Mouse (Mus musculus) erythroblast, embryonic 14.5 days (primary cell): ENCODE results near the gene Abca14. TPM values are rescaled to one million over a fixed set of nuclear protein-coding genes. Genes with fewer than 3 reads are reported as not detected.
"Not testable (repeated sequence)": the region's sequence is repeated elsewhere in the genome, so short reads cannot be mapped to it uniquely, and the experiment has no call there.

Source experiments
- H3K27me3 ChIP-seq: 2 replicates; pipeline ENCODE4 v1.6.1; 2012; ENCODE audit warnings: inconsistent platforms; ENCODE audit not compliant: control insufficient read depth
- H3K36me3 ChIP-seq: 2 replicates; pipeline ENCODE4 v1.6.1; 2012; ENCODE audit warnings: mild to moderate bottlenecking, inconsistent platforms; ENCODE audit not compliant: control insufficient read depth
- H3K4me1 ChIP-seq: 2 replicates; pipeline ENCODE4 v1.6.1; 2012; ENCODE audit warnings: inconsistent platforms; ENCODE audit not compliant: control insufficient read depth
- H3K4me3 ChIP-seq: replicated peaks from 2 replicates; pipeline ENCODE3; 2012; ENCODE audit warnings: moderate library complexity, mild to moderate bottlenecking, inconsistent platforms
- H3K9me3 ChIP-seq: 2 replicates; pipeline ENCODE4 v1.6.1; 2012; ENCODE audit warnings: low read length, inconsistent platforms, mixed read lengths; ENCODE audit not compliant: control insufficient read depth
- GATA1 ChIP-seq: IDR thresholded peaks from 2 replicates; pipeline ENCODE4 v1.6.1; 2012; ENCODE audit warnings: low read length, inconsistent platforms, mixed read lengths
- TAL1 ChIP-seq: IDR thresholded peaks from 3 replicates; pipeline ENCODE4 v1.6.1; 2012; ENCODE audit warnings: low read length, inconsistent platforms, mixed read lengths
- polyA plus RNA-seq: library from polyadenylated mRNA; stranded (reverse); fragments of >175 nt; gene quantifications from 2 replicates; pipeline ENCODE4 v1.2.3, GENCODE M21; 2012

Gene Abca14
- polyA plus RNA-seq, 1 experiment = not detected

GRCm38 (mm10) chr7:120285286-120285685 is 81.5 kb downstream of the Abca14 start:
- H3K4me3 ChIP-seq = no peak overlapping the region
- H3K36me3 ChIP-seq = no peaks in the 10 kb centered on the region
- no peaks in the 10 kb centered on the region for H3K4me1 ChIP-seq
- no peaks in the 10 kb centered on the region; the same call in 1 of the 2 replicates for H3K9me3 ChIP-seq
- TF ChIP-seq GATA1 = no peak
- no peak for TF ChIP-seq TAL1
- H3K27me3 ChIP-seq = no peaks in the 10 kb centered on the region

DNA sequence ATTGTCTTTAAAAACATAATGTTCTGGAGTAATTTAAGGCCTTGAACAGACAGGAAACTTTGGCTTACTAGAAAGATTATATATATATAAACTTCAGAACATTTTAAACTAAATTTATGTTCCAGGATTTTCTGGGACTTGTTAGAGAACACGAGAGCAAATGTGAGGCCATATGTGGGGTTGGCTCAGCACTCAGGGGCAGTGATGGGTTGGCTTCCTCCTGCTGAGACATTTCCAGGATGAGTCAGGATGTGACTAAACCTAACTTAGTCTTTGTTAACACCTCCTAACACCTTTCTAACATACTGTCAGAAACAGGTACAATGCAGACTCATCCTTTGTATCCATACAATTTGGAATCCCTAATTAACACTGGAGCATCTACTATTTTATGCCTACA is 112.3 kb downstream of the Abca14 start:
- TF ChIP-seq TAL1 (no peak), GATA1 (no peak)
- Histone ChIP-seq H3K9me3 (peaks cover 3% of the 10 kb centered on the region; the same call in 1 of the 2 replicates), H3K4me1 (no peaks in the 10 kb centered on the region), H3K36me3 (no peaks in the 10 kb centered on the region), H3K4me3 (no peak overlapping the region), H3K27me3 (no peaks in the 10 kb centered on the region)

- TF ChIP-seq TAL1 = no peak
- no peak for TF ChIP-seq GATA1
- no peaks in the 10 kb centered on the region for H3K27me3 ChIP-seq
- no peaks in the 10 kb centered on the region for H3K36me3 ChIP-seq
- no peak overlapping the region for H3K4me3 ChIP-seq
- H3K4me1 ChIP-seq = no peaks in the 10 kb centered on the region
- no peaks in the 10 kb centered on the region for H3K9me3 ChIP-seq
Observed at GRCm38 (mm10) chr7:120322963-120323362, 119.2 kb downstream of the Abca14 start.

DNA sequence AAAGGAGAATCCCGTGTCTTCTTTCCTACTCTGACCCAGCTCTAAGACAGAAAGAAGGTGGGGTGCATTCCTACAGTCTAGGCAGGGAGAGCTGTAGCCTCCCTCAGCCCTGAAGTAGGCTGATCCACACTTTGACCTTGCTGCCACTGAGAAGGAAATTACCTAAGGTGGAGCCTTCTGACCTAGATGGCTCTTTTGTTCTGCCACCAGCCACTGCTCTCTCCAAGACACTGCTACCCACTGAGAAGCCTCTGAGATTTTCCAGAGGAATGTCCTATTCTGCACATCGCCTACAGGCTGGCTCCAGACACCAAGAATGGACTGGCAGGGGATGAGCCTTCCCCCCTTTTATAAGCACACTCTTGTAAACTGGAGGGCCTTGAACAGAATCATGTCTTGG is 122.2 kb downstream of the Abca14 start:
- not testable (repeated sequence) for H3K4me1 ChIP-seq, H3K36me3 ChIP-seq, H3K27me3 ChIP-seq

DNA sequence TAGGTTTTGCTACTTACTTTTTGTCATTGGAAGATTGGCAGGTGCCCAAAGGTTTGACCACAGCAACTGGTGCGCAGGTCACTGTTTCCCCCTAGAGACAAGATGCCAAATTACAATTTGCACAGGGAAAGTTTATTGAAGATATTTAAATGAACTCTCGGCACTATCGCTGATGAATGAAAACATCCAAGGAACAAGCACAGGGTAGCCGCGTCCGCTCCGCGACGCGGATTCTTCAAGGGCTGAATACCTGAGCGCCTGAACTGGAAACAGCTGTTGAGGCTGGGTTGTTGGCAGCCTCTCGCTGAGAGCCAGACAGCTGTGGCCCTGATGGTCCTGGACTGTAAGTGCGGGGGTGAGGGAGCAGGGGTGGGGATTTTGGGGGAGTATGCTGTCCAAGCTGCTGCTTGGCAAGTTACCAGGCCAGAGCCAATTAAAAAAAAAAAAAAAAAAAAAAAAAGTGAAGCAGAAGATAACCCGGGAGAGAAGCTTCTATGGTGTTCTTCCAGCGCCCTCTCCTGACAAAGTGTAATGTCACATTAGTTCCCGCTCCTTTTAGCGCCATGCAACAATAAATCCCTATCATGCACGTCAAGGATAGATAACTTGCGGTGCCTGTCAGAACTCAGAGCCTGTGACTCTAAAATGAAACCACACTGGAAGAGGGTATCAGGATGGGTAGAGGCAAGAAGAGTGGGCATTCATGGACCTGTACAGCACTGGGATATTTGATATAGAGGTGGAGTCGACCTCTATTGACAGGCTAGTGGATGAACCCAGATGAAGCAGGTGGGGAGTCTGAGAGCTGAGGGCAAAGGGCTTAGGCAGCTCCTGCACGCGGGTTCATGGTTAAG is 123.7 kb downstream of the Abca14 start:
- no peaks in the 10 kb centered on the region for H3K4me1 ChIP-seq
- no peak for TF ChIP-seq GATA1
- no peak for TF ChIP-seq TAL1
- no peak overlapping the region for H3K4me3 ChIP-seq
- H3K27me3 ChIP-seq = no peaks in the 10 kb centered on the region
- H3K9me3 ChIP-seq = no peaks in the 10 kb centered on the region; the same call in 1 of the 2 replicates
- no peaks in the 10 kb centered on the region for H3K36me3 ChIP-seq

More for the DNA sequence above, 122.2 kb downstream of the Abca14 start:
- not testable (repeated sequence) for H3K9me3 ChIP-seq, H3K4me3 ChIP-seq

- Histone ChIP-seq H3K4me3 (no peak within 1 kb of the TSS), H3K4me1 (no peaks in the 10 kb centered on the region), H3K36me3 (no peaks in the 10 kb centered on the region), H3K27me3 (no peaks in the 10 kb centered on the region), H3K9me3 (no peaks in the 10 kb centered on the region; the same call in 1 of the 2 replicates)
- TF ChIP-seq GATA1 (no peak), TAL1 (no peak)
Observed at GRCm38 (mm10) chr7:120328087-120328793, 124.5 kb downstream of the Abca14 start, which contains the start of gene Abca15. Abca15 (plus strand) TSS chr7:120328670.

DNA sequence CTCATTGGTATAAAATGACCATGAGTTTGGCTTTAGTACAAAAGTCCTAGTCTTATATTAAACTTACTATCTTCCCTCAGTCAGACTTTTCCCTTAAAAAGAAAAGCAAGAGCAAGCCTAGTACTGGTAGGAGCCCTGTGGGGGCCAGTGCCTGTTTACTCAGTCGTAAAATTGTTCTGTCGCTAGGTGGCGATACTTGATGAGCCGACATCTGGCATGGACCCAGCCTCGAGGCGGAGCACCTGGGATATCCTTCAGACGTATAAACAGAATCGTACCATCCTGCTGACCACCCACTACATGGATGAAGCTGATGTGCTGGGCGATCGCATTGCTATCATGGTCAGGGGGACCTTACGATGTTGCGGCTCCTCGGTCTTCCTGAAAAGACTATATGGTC is 157.4 kb downstream of the Abca14 start:
- Histone ChIP-seq H3K9me3 (no peaks in the 10 kb centered on the region), H3K4me3 (no peak overlapping the region), H3K4me1 (no peaks in the 10 kb centered on the region), H3K27me3 (no peaks in the 10 kb centered on the region), H3K36me3 (no peaks in the 10 kb centered on the region)
- no peak for TF ChIP-seq TAL1
- no peak for TF ChIP-seq GATA1

Other genes starting within 250 kb of the Abca14 start
- 0.01 and 0.02 TPM in 2 replicates for gene Dnah3, start 108.7 kb upstream of the Abca14 start, polyA plus RNA-seq
- not detected in 2 replicates for gene Tmem159, start 101.6 kb upstream of the Abca14 start, polyA plus RNA-seq
- not detected in 2 replicates for gene Zp2, start 58.7 kb upstream of the Abca14 start, polyA plus RNA-seq
- not detected in 2 replicates for gene Anks4b, start 30.1 kb upstream of the Abca14 start, polyA plus RNA-seq
- gene Crym, start 1.9 kb upstream of the Abca14 start, polyA plus RNA-seq = not detected in 2 replicates
- not detected in 2 replicates for gene Abca15, start 124.7 kb downstream of the Abca14 start, polyA plus RNA-seq
- gene Abca16, start 205.7 kb downstream of the Abca14 start, polyA plus RNA-seq = not detected in 2 replicates